Mouse (Mus musculus) liver, embryonic 18 days (tissue): Measurements from ENCODE around the gene Pkm. TPM values are rescaled to one million over a fixed set of nuclear protein-coding genes. Genes with fewer than 3 reads are reported as not detected.

Experiments used
- polyA plus RNA-seq: library from polyadenylated mRNA; depleted of rRNA; stranded (reverse); fragments of >200 nt; gene quantifications from 2 replicates; pipeline ENCODE4 v1.2.3, GENCODE M21; 2012; rRNA removed

Gene Pkm
- 137 and 139 TPM in 2 replicates for polyA plus RNA-seq

DNA sequence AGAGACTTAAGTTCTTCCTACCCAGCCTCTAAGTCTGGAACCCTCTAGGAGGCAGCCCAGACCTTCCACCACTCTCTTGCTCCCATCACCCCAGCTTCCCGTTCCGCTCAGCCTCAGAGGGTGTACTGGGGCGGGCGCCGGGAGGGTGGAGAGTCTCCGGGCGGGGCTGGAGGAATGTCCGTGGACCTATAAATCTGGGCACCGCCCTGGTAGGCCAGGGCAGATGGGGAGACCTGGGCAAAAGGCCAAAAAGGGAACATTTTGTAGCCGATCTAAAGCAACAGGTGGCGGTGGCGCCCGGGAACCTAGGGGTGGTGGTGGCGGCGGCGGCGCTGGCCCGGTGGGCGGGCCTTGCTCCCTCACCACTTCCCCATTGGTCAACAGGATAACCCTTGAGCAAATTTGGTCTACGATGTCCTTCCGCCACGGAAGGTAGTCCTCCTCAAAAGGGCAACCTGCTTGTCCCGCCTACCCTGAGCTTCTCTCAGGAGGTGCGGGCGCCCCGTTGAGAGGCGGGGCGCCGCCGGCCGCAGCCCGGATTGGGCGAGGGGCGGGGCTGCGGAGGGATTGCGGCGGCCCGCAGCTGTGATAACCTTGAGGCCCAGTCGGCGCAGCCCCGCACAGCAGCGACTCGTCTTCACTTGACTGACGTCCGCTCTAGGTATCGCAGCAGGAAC lies at the start of gene Pkm:
Gene Pkm, plus strand, starts transcription at position 411 of the 677 bp plus-strand sequence.

DNA sequence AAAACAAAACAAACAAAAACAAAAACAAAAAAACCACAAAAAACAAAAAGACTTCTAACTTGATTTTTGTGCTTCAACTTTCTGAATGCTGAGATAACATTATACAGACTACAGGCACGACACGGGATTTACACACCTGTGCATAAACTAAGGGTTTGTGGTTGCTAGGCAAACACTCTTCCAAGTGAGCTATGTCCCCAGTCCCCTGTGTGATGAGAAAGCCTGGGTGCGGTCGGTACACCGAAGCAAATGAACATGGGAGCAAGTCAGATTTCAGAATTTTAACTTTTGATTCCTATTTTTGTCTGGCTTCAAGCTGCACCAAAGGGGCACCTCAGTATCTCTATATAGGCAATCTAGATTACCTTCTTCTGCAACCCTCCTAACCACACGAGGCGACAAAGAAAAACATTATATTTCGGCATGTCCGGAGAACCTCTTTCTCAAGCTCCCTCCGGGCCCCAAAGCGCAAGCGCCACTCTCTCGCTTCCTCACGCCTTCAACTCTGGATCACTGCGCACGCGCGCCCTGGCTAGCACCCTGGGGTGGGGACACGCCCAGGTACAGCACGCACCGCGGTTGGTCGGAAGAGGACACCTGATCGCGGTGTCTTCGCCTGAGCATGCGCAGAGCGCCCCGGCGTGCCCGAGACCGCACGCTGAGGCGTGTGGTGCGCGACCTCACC lies 39.4 kb upstream of the Pkm start, which contains the start of gene Parp6:
Gene Parp6, plus strand, starts transcription at position 663 of the 685 bp plus-strand sequence.

DNA sequence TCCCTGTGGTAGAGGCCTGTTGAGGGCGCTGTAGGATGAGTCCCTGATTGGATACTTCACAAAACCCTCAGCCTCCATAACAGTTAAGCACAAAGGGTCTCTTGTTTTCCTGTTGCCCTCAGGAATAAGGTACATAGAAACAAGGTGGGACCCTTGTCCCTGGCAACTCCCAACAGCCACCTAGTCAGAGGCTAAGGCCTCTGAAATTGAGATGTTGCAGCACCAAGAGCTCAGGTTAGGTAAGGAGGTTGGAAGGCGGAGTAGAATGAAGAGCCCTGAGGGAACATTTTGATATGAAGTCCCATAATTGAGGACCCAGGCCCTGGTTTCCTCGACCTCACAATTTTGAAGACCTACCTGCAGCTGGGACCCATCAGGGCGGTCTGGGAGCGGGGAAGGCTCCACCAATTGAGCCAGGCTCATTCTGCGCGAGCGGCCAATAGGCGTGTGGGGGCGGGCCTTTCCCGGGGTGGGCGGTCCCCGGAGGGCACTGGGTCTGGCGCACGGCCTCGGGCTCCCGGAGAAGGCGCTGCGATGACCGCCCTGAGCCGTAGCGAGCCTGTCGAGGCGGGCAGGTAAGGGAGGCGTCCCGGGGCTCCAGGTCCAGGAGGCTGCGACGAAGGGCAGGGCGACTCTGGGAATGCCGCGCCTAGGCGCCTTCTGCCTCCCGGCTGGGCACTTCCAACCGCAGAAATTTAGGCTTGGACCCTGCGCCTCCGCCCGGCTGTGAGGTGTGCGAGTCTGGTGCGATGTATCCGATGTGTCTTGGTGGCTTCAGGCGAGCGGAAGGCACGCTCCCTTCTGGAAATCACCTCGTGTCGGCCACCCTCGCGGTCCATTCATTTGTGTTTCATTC lies 23.7 kb downstream of the Pkm start, which contains the start of gene Gramd2:
Gene Gramd2, plus strand, starts transcription at position 467 of the 856 bp plus-strand sequence.

Other genes with a start within 250 kb of the Pkm start
- 12.9 and 13.3 TPM in 2 replicates for gene Arih1, start 169.8 kb upstream of the Pkm start, polyA plus RNA-seq
- gene Hexa, start 116.8 kb upstream of the Pkm start, polyA plus RNA-seq = 27.6 and 29.3 TPM in 2 replicates
- 0.07 and 0.11 TPM in 2 replicates for gene Tmem202, start 116.5 kb upstream of the Pkm start, polyA plus RNA-seq
- gene Celf6, start 78.5 kb upstream of the Pkm start, polyA plus RNA-seq = not detected in 2 replicates
- 6.4 and 7.6 TPM in 2 replicates for gene Parp6, start 39.1 kb upstream of the Pkm start, polyA plus RNA-seq
- gene Gramd2, start 23.8 kb downstream of the Pkm start, polyA plus RNA-seq = 0.67 and 0.74 TPM in 2 replicates
- gene Senp8, start 94.3 kb downstream of the Pkm start, polyA plus RNA-seq = 1.1 and 1.4 TPM in 2 replicates
- 2.0 and 2.3 TPM in 2 replicates for gene Myo9a, start 94.5 kb downstream of the Pkm start, polyA plus RNA-seq